Mouse (Mus musculus): ENCODE measurements at regions not wholly inside any gene's neighbourhood (a gene's known extent, or its start where the extent isn't known, plus 50 kb on each side); places are given as distances from the start of the nearest gene placed in this dataset.

DNA sequence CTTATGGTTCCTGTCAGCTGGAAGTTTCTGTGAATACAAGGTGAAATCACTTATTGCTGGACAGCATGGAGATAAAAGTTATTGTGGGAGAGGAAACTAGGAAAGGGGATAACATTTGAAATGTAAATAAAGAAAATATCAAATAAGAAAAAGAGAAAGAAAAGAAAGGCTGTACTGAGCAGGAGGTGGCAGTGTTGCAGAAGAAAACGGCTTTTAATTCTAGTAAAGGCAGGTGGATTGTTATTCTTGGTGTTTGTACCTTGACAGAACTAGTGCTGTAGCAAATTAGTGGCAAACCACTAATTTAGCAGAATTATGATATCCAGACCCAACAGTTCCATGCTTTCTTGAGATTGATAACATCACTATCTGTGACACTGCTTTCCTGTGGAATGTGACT is 52.6 kb downstream of the Gm10358 start:
- DNase-seq, result no peak

DNA sequence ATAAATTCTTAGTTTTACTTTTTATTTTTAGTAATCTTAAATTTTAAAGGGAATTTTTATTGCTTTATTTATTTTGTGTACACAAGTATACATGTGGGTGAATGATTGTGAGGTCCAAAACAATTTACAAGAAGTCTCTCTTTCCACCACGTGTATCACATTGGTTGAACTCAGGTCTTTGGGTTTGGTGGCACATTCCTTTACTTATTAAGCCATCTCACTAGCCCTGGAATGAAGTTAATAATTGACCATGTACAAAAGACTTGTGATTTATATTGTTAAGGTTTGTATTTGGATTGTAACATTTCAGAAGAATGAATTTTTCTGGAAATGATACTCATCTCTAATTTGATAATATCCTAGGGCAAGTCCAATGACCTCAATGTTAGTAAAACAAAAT is 56.2 kb downstream of the Gm10358 start:
- no peak for DNase-seq

DNA sequence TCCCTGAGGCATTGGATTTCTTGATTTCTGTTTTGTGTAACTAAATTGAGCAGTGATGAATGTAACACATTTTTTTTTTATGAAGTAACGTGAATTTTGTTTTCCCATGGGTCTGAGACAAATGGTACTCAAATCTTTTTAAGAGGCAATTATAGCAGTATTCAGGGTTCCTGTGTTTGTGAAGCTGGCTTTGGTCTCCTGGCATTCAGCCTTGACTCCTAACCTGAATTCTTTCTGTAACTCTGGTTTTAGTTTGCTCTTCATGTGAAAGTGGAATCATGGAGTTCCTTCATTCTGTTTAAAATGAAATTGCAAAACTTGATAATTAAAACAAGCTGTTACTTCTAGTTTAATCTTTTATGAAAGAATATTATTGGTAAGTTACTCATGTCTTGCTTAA is 58.3 kb downstream of the Gm10358 start:
- DNase-seq, result no peak

GRCm38 (mm10) chr8:75320614-75321013 is 85.8 kb downstream of the Gm10358 start:
- DNase-seq, result no peak

- no peak for DNase-seq
Observed at GRCm38 (mm10) chr8:75318526-75318925, 87.9 kb downstream of the Gm10358 start.

DNA sequence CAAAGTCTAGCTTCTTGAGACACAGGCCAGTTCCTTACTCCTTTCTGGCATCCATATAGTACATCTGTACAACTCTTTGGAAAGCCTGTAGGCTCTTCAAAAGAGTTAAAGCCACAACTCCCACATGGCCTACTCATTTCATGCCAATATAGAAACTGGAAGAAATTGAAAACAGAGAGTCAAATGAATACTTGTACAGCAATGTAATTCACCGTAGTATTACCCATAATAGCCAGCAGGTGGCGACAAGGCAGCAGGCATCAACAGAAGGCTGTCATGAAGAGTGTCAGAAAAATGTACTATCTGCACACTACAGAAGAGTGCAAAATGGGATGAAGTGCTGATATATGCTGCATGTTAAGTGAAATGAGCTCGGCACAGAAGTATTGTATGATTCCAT is 90.5 kb downstream of the Gm10358 start:
- peak; percentile 47 for DNase-seq

- DNase-seq, result no peak
Observed at GRCm38 (mm10) chr8:75309463-75309862, 95.7 kb downstream of the Rasd2 start.

- no peak for DNase-seq
Observed at GRCm38 (mm10) chr8:75291921-75292320, 78.2 kb downstream of the Rasd2 start.

- DNase-seq, result no peak
Observed at GRCm38 (mm10) chr8:75289933-75290332, 76.2 kb downstream of the Rasd2 start.
